In the genomic region with DNA sequence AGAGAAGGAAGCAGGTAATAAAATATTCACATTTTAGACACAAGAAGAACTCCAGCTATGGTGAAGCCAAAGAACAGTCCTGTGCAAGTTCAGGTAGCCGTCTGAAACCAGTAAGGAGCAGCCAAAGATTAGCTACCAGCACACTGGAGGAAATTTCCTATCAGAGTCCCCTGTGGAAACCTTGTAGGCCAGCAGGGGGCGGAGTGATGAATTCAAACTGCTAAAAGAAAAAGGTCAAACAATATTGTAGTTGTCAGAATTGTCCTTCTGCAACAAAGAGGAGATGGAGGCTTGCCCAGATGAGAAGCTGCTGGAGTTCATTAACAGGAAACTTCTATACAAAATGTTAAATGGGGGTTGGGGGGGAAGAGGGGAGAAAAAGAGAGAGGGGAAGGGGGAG, we compare ENCODE assay signal across 9 mouse cellular contexts.
DNase-seq lines count a peak whose midpoint lies in the region.
"Had no signal": no experiment of that assay in that cellular context is flagged by ENCODE, and none has a peak within 500 bp of the region (broad histone marks: within the 10 kb centered on the region; RNA-seq: fewer than 3 reads in every experiment).

No protein-coding gene starts in this region.

- 29% methylated on average over 2 of the region's 2 CpGs for WGBS in embryonic facial prominence, embryonic 10.5 days

- H3K4me1 ChIP-seq in embryonic facial prominence, embryonic 10.5 days, result no peaks in the 10 kb centered on the region
- H3K4me1 ChIP-seq: liver, embryonic 15.5 days had no signal

- H3K27me3 ChIP-seq in embryonic facial prominence, embryonic 10.5 days (replicated peaks; ENCODE audit: low read depth, poor library complexity, severe bottlenecking), result no peaks in the 10 kb centered on the region
- H3K27me3 ChIP-seq: liver, embryonic 15.5 days had no signal

- no peak overlapping the region for H3K27ac ChIP-seq in embryonic facial prominence, embryonic 10.5 days (replicated peaks)
- H3K27ac ChIP-seq: liver, embryonic 15.5 days had no signal

- no peak overlapping the region for H3K4me3 ChIP-seq in embryonic facial prominence, embryonic 10.5 days
- H3K4me3 ChIP-seq: liver, embryonic 15.5 days had no signal

- H3K36me3 ChIP-seq in embryonic facial prominence, embryonic 10.5 days (replicated peaks), result no peaks in the 10 kb centered on the region
- H3K36me3 ChIP-seq: liver, embryonic 15.5 days had no signal

- peak; percentile 16 for DNase-seq in gastrocnemius, adult 18-20 months (ENCODE audit: low spot score)
- DNase-seq in gastrocnemius, adult 8-10 months (ENCODE audit: low spot score in 2 of 2), result no peak
- DNase-seq in urinary bladder, adult 18-20 months (ENCODE audit: low spot score in 2 of 2), result peak; percentile 1 to 33
- no peak for DNase-seq in urinary bladder, postnatal 4 days (ENCODE audit: low spot score in 2 of 2)
- peak; percentile 61 for DNase-seq in embryonic facial prominence, embryonic 10.5 days (ENCODE audit: low spot score)
- peak; percentile 25 to 68 for DNase-seq in layer of hippocampus, postnatal 25 days (ENCODE audit: extremely low spot score in 1 of 2, low spot score in 1 of 2)
- peak; percentile 75 for DNase-seq in retina, embryonic 14.5 days (ENCODE audit: low spot score)
- no peak for DNase-seq in thymus, postnatal 36 days

- no peaks in the 10 kb centered on the region for H3K9me3 ChIP-seq in embryonic facial prominence, embryonic 10.5 days
- H3K9me3 ChIP-seq: liver, embryonic 15.5 days had no signal

Comparison
In these comparisons a context has a peak if more than half of its experiments do, and no peak if none do; other contexts are left out.
1. DNase-seq: peak in gastrocnemius, adult 18-20 months (single experiment), urinary bladder, adult 18-20 months (2 of 2), embryonic facial prominence, embryonic 10.5 days (single experiment), layer of hippocampus, postnatal 25 days (2 of 2) and retina, embryonic 14.5 days (single experiment); none in gastrocnemius, adult 8-10 months (0 of 2), urinary bladder, postnatal 4 days (0 of 2) and thymus, postnatal 36 days (0 of 2).